Mouse (Mus musculus) heart, embryonic 10.5 days (tissue): ENCODE measurements around the gene Gm10300. TPM values are rescaled to one million over a fixed set of nuclear protein-coding genes. Genes with fewer than 3 reads are reported as not detected.
A peak's percentile ranks its signal among the peaks of the same experiment; 100 is the strongest.

Source experiments
- DNase-seq: peaks from one replicate; pipeline ENCODE4 v3.0.0-alpha.2; 2017; ENCODE audit warnings: low spot score
- H3K27ac ChIP-seq: fragments of 300-500 bp; sonication (generic); 2 replicates; pipeline ENCODE4 v1.5.1; 2016; ENCODE audit warnings: mild to moderate bottlenecking
- H3K27me3 ChIP-seq: fragments of 300-500 bp; sonication (generic); 2 replicates; pipeline ENCODE4 v1.6.1; 2016; ENCODE audit warnings: mild to moderate bottlenecking; ENCODE audit not compliant: poor library complexity, insufficient read depth, severe bottlenecking
- H3K36me3 ChIP-seq: fragments of 300-500 bp; sonication (generic); 2 replicates; pipeline ENCODE4 v1.6.1; 2016; ENCODE audit warnings: mild to moderate bottlenecking, moderate library complexity
- H3K4me1 ChIP-seq: fragments of 300-500 bp; sonication (generic); 2 replicates; pipeline ENCODE4 v1.6.1; 2016; ENCODE audit warnings: mild to moderate bottlenecking
- H3K4me3 ChIP-seq: fragments of 300-500 bp; sonication (generic); 2 replicates; pipeline ENCODE4 v1.5.1; 2016; ENCODE audit warnings: mild to moderate bottlenecking, moderate library complexity
- H3K9me3 ChIP-seq: fragments of 300-500 bp; sonication (generic); 2 replicates; pipeline ENCODE4 v1.6.1; 2016; ENCODE audit warnings: mild to moderate bottlenecking, moderate library complexity
- WGBS: fragments of 180-500 bp; shearing (Covaris S2); methylation state at CpG from one replicate; pipeline ENCODE4 v1.1.7; 2016; 5-methylcytosine and 5-hydroxymethylcytosine counted together
- polyA plus RNA-seq: library from polyadenylated mRNA; unstranded; fragments of >200 nt; fragmentation: Nextera tagmentation; extraction: Ambion mirVana; gene quantifications from 2 replicates; pipeline ENCODE4 v1.2.1, GENCODE M21; 2016

Gm10300 gene
- polyA plus RNA-seq, 1 experiment from 2014 or later = not detected

DNA sequence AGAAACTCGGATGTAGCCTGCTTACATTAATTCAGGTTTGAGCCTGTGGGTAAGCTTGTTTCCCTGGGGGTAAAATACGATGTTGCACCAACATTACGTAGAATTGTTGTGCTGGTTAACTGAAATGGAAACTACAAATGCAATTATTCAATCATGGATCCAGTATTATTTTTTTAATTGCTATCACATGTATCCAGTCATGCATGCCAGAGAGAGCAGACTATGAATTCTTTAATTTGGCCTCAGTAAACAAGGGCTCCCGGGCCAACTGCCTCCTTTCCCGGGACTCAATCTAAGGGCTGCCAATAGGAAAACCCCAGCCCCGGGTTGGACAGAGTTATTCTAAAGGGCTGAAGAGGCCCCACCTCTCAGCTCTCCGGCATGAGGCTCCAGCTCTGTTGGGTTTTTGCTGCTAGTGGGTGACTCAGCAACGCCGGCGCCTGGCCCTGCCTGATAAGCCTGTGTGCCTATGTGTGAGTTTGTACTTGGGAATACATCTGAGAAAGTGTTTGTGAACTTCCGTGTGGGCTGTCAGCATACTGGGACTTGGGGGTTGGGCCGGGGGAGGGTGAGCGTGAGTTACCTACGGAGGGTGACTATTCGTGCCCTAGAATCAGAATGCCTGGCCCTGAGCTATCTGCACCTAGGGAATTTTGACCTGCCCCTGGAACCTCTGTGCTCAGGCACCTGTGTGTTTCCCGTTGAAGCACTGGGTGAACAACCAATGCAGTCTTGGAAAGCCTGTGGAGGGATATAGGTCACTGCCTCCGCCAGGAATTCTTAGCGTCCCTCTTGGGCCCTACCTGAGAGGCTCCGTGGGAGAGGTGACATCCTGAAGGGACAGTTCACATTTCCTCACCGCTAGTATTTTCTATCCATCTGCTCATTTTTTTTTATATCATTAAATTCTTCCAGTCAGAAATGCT, 2.2 kb downstream of the Gm10300 start:
- Histone ChIP-seq H3K36me3 (no peaks in the 10 kb centered on the region), H3K4me3 (peak overlapping the region; percentile 50), H3K27ac (peak overlapping the region; percentile 94), H3K4me1 (peaks cover 73% of the 10 kb centered on the region), H3K9me3 (no peaks in the 10 kb centered on the region), H3K27me3 (peaks cover 5% of the 10 kb centered on the region; the same call in 1 of the 2 replicates)
- WGBS = 13% methylated on average over 20 of the region's 20 CpGs
- peak; percentile 98 for DNase-seq

DNA sequence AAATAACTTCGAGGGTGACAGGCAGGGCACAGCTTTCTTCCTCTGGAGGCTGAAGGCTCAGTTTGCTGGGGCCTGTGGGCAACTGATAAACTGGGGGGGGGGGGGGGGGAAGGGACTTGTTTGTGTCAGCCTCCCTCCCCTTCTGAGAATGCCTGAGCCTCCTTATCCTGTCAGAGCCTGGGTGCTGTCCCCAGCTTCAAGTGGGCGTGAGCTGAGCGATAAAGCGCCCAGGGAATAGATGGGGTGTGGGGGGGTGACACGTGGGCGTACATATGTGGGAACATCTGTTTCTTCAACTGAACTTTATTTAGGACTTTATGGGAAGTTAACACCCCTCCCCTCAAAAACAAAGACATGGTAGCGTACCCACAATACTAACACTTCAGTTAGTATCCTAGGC, 2.9 kb downstream of the Gm10300 start:
- 28% methylated on average over 7 of the region's 7 CpGs for WGBS
- Histone ChIP-seq H3K27ac (peak overlapping the region; percentile 94), H3K4me3 (peak overlapping the region; percentile 50; the same call in 1 of the 2 replicates)

DNA sequence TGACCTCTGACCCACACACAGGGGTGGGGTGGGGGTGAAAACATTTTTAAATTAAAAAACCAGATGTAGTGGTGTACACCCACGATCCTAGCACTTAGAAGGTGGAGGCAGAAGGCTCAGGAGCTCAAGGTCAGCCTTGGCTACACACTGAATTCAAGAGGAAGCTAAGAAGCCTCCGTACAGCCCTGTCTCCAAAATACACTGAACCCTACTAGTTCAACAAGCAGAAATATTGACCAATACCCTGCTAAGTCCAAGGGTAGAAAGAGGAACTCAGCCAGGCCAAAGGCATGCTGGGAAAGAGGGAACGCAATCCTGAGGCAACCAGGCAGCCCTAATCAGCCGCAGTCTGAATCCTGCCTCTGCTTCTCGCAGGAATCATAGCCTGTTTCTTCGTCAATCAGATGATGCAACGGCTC, 3.8 kb downstream of the Gm10300 start:
- Histone ChIP-seq H3K4me1 (peaks cover 58% of the 10 kb centered on the region), H3K9me3 (no peaks in the 10 kb centered on the region), H3K36me3 (no peaks in the 10 kb centered on the region), H3K27ac (peak overlapping the region; percentile 94), H3K27me3 (no peaks in the 10 kb centered on the region), H3K4me3 (no peak overlapping the region)
- 54% methylated on average over 7 of the region's 7 CpGs for WGBS
- DNase-seq = no peak

More for the DNA sequence above, 2.9 kb downstream of the Gm10300 start:
- Histone ChIP-seq H3K27me3 (peaks cover 5% of the 10 kb centered on the region; the same call in 1 of the 2 replicates), H3K36me3 (no peaks in the 10 kb centered on the region), H3K4me1 (peaks cover 67% of the 10 kb centered on the region), H3K9me3 (no peaks in the 10 kb centered on the region)
- peak; percentile 96 for DNase-seq

DNA sequence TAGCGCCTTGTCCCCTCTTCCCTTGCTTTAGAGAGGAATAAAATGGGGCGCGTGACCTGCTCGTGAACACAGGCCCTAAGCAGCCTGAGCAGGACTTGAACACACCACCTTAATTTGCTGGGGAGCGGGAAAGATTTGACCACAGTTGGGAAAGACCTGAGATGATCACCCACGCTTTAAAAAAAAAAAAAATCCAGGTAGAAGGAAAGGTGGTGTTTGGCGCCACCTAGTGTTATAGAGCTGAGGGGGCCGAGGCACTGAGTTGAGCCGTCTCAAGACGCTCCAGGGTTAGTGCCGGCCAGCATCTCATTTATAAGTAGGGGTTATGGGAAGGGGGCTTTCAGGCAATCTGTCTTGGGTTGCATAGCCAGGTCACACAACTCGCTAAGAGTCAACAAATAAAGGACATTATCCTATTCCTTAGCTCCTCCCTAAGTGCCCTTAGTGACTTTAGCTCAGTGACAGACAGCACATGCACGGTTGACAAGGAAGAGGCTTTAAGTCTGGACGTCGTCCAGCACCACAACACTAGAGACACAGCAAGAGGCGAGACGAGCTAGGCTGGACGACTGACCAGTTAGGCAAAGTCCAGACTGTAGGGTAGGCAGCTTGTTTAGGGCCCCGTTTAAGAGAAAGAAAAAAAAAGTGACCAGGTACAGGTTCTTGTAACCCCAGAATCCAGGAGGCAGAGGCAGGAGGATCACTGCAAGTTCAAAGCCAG, 5.2 kb downstream of the Gm10300 start:
- Histone ChIP-seq H3K27ac (no peak overlapping the region), H3K4me3 (peak overlapping the region; percentile 35), H3K27me3 (no peaks in the 10 kb centered on the region), H3K4me1 (peaks cover 54% of the 10 kb centered on the region), H3K9me3 (no peaks in the 10 kb centered on the region), H3K36me3 (no peaks in the 10 kb centered on the region)
- DNase-seq = no peak
- 12% methylated on average over 19 of the region's 19 CpGs for WGBS

DNA sequence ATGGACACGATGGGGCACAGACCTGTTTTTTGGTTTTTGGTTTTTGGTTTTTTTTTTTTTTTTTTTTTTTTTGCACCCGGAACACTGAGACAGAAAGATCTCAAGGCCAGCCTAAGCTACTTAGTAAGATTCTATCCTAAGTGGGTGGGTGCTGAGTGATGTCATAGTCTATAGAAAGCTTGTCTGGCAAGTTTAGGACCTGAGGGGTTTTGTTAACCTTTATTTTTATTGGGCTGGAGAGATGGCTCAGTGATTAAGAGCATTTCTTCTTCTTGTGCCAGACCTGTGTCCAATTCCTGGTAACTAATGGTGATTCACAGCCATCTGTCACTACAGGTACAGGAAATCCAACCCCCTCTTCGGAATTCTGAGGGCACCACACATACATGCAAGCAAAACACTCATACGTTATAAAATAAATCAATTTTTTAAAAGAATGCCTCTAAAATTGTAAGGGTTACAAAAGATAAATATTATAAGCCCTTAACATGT, 6.0 kb downstream of the Gm10300 start:
- no peaks in the 10 kb centered on the region for H3K9me3 ChIP-seq
- H3K36me3 ChIP-seq = no peaks in the 10 kb centered on the region
- peaks cover 47% of the 10 kb centered on the region for H3K4me1 ChIP-seq
- no peak for DNase-seq
- 62% methylated on average over 4 of the region's 4 CpGs for WGBS
- H3K27ac ChIP-seq = no peak overlapping the region
- no peak overlapping the region for H3K4me3 ChIP-seq
- no peaks in the 10 kb centered on the region for H3K27me3 ChIP-seq

DNA sequence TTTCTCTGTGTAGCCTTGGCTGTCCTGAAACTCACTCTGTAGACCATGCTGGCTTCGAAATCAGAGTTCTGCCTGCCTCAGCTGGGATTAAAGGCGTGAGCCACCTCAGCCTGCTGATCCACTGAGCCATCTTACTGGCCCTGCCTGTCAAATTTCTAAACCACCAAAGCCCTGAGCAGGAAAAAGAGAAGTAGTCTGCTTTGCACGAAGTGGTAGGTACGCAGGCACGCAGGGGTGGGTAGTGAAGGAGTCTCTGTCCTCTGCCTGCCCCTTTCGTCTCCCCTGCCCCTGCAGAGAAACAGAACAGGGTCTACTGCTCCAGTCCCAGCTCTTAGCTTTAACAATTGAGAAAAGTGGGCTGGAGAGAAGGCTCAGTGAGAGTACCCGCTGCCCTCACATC, 10.6 kb downstream of the Gm10300 start:
- Histone ChIP-seq H3K27me3 (no peaks in the 10 kb centered on the region), H3K9me3 (no peaks in the 10 kb centered on the region), H3K4me3 (no peak overlapping the region), H3K36me3 (no peaks in the 10 kb centered on the region), H3K27ac (no peak overlapping the region), H3K4me1 (peaks cover 7% of the 10 kb centered on the region; the same call in 1 of the 2 replicates)
- 85% methylated on average over 7 of the region's 7 CpGs for WGBS
- no peak for DNase-seq

DNA sequence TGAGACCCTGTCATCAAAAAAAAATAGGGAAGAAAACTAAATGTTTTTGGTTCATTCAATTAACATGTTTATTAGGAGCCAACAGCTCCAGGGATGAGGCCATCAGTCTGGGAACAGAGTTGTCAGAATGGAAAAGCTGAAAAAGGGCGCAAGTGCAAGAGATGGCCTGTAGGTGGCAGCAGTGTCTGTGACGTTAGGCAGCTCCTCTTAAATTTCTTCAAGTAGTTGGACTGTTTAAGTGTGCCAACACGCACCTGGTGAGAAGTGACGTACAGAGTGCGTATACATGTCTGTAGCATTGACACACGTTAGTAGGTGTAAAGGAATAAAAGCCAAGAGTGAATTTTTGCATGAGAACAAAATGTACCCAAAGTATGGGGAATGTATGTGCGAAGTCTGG, 14.4 kb downstream of the Gm10300 start:
- DNase-seq = no peak
- H3K27me3 ChIP-seq = no peaks in the 10 kb centered on the region
- H3K27ac ChIP-seq = no peak overlapping the region
- no peaks in the 10 kb centered on the region for H3K36me3 ChIP-seq
- no peak overlapping the region for H3K4me3 ChIP-seq
- 20% methylated on average over 7 of the region's 7 CpGs for WGBS
- H3K4me1 ChIP-seq = peaks cover 7% of the 10 kb centered on the region
- no peaks in the 10 kb centered on the region for H3K9me3 ChIP-seq

DNA sequence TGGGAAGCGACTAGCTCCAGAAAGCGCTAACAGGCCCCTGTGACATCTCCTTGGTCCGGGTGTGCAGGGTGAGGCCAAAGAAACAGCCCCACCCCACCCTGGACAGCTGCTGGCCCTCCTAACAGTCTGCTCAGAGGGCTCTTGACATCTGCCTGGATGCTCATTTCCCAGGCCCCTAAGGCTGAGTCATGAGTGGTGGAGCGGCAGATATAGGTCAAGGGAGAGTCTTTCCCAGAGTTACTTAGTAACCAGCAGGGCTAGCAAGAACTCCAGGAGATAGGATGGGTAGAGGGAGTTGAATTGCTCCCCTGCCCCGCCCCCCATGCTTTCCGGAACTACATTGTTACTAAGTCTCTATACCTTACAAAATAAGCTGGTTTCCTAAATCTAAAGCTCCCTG, 18.6 kb downstream of the Gm10300 start:
- WGBS = 74% methylated on average over 6 of the region's 6 CpGs
- Histone ChIP-seq H3K27ac (no peak overlapping the region), H3K36me3 (no peaks in the 10 kb centered on the region), H3K4me3 (no peak overlapping the region), H3K9me3 (no peaks in the 10 kb centered on the region), H3K27me3 (no peaks in the 10 kb centered on the region; the same call in 1 of the 2 replicates), H3K4me1 (peaks cover 4% of the 10 kb centered on the region; the same call in 1 of the 2 replicates)
- DNase-seq = no peak

DNA sequence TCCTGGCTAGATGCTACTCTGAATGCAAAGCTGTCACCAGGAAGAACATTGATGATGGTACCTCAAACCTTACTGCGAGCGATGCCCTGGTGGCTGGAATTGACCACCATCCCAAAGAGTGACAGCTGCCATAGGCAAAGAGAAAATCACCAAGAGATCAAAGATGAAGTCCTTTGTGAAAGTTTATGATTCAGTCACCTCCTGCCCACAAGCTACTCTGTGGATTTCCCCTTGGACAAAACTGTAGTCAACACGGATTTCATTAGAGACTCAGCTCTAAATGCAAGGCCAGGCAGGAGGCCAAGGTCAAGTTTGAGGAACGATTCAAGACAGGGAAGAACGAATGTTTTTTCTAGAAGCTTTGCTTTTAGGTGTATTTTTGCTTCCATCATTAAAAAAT, 19.4 kb downstream of the Gm10300 start:
- DNase-seq = no peak
- Histone ChIP-seq H3K4me1 (peaks cover 4% of the 10 kb centered on the region; the same call in 1 of the 2 replicates), H3K36me3 (no peaks in the 10 kb centered on the region), H3K4me3 (no peak overlapping the region), H3K27ac (no peak overlapping the region), H3K27me3 (no peaks in the 10 kb centered on the region; the same call in 1 of the 2 replicates), H3K9me3 (no peaks in the 10 kb centered on the region)
- 87% methylated on average over 5 of the region's 5 CpGs for WGBS

DNA sequence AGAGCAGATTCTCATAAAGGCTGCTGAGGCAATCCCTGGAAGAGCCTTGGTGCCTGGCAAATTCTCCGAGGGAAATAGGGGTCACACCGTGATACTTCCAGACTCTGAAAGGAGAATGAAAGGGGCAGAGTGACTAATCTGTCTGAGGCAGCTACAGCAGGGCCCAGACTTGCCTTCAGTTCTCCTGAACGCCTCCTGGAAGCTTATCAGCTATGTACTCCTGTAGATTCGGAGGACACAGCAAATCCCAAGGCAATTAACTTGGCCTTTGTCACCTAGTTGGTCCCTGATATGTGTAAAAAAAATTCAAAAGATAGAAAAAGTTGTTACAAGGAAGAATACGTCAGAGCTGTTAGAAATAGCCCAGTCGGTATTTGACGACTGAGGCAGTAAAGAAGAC, 20.5 kb downstream of the Gm10300 start:
- Histone ChIP-seq H3K9me3 (no peaks in the 10 kb centered on the region), H3K27me3 (no peaks in the 10 kb centered on the region; the same call in 1 of the 2 replicates), H3K4me1 (peaks cover 10% of the 10 kb centered on the region), H3K27ac (no peak overlapping the region), H3K36me3 (no peaks in the 10 kb centered on the region), H3K4me3 (no peak overlapping the region)
- 60% methylated on average over 7 of the region's 7 CpGs for WGBS
- DNase-seq = no peak

DNA sequence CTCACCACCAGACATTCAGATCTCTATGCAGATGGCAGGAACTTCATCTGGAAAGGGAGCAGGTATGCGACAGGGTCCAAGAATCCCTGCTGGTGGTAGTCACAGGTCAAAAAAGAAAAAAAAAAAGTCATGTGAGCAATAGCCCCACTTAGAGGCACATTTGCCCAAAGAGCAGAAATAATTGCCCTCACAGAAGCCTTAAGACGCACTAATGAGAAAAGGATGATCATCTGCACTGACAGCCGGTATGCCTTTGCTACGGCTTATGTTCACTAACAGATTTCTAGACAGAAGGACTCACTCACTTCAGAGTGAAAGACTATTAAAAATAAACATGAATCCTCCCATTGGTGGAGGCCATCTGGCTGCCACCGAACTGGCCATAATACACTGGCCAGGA, 25.1 kb downstream of the Gm10300 start:
- Histone ChIP-seq H3K27ac (no peak overlapping the region), H3K4me3 (no peak overlapping the region)

DNA sequence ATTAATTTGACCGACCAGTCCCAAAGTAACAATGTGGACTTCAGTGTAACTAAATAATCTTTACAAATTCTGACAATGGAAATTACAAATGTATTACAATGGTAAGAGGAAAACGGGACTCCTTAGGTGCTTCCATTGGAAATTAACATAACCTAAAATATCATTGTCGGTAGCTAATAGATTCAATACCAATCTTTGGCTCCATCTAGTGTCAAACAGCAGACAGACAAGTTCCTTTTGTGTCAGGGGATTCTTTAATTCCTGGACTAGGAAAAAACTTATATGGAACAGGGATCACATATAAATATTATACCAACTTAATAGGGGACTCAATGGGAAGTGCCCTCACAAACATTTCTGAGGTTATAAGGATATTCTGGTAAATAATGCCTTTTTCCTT, 26.7 kb downstream of the Gm10300 start:
- peaks cover 10% of the 10 kb centered on the region for H3K4me1 ChIP-seq
- no peak for DNase-seq
- no peaks in the 10 kb centered on the region for H3K9me3 ChIP-seq
- no peak overlapping the region for H3K27ac ChIP-seq
- WGBS = 52% methylated on average over 3 of the region's 3 CpGs
- H3K4me3 ChIP-seq = no peak overlapping the region
- H3K27me3 ChIP-seq = no peaks in the 10 kb centered on the region; the same call in 1 of the 2 replicates
- H3K36me3 ChIP-seq = no peaks in the 10 kb centered on the region

More for the DNA sequence above, 25.1 kb downstream of the Gm10300 start:
- H3K4me1 ChIP-seq = peaks cover 10% of the 10 kb centered on the region
- no peaks in the 10 kb centered on the region; the same call in 1 of the 2 replicates for H3K27me3 ChIP-seq
- WGBS = 79% methylated on average over 5 of the region's 5 CpGs
- H3K9me3 ChIP-seq = no peaks in the 10 kb centered on the region
- DNase-seq = no peak
- H3K36me3 ChIP-seq = no peaks in the 10 kb centered on the region

DNA sequence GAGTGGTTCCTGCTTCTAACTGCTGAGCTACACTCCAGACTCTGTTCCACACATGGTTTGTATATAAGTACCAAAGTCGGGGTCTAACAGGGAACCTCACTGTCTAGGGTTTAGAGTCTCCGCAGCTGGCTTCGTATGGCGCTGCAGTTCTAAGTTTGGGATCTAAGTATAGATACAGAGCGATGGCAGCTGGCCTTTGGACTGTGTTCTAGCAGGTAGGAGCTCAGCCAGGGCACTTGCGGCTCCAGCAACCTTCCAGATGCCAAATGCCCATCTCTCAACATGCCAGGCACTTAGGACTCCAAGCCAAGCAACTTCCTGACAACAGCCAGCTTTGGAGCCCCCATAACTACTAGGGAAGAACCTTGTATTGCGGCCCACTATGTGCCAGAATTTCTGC, 33.7 kb downstream of the Gm10300 start:
- Histone ChIP-seq H3K27ac (no peak overlapping the region), H3K36me3 (no peaks in the 10 kb centered on the region), H3K27me3 (peaks cover 37% of the 10 kb centered on the region; the same call in 1 of the 2 replicates), H3K4me3 (no peak overlapping the region), H3K4me1 (peaks cover 7% of the 10 kb centered on the region), H3K9me3 (no peaks in the 10 kb centered on the region)
- no peak for DNase-seq
- WGBS = 87% methylated on average over 7 of the region's 7 CpGs
